Mouse (Mus musculus): ENCODE measurements around the gene Cic.
A peak's percentile ranks its signal among the peaks of the same experiment; 100 is the strongest.

Gene Cic

GRCm38 (mm10) chr7:25267301-25267750 is at the start of gene Cic:
Gene Cic, plus strand, starts transcription at chr7:25267704.
- peak; percentile 100 for DNase-seq

- DNase-seq = peak; percentile 89
These were observed 48.6 kb upstream of the Cic start for GRCm38 (mm10) chr7:25218705-25219415.

GRCm38 (mm10) chr7:25219416-25219750 is 48.1 kb upstream of the Cic start:
- no peak for DNase-seq

GRCm38 (mm10) chr7:25219756-25220456 is 47.6 kb upstream of the Cic start:
- DNase-seq = peak; percentile 96

DNA sequence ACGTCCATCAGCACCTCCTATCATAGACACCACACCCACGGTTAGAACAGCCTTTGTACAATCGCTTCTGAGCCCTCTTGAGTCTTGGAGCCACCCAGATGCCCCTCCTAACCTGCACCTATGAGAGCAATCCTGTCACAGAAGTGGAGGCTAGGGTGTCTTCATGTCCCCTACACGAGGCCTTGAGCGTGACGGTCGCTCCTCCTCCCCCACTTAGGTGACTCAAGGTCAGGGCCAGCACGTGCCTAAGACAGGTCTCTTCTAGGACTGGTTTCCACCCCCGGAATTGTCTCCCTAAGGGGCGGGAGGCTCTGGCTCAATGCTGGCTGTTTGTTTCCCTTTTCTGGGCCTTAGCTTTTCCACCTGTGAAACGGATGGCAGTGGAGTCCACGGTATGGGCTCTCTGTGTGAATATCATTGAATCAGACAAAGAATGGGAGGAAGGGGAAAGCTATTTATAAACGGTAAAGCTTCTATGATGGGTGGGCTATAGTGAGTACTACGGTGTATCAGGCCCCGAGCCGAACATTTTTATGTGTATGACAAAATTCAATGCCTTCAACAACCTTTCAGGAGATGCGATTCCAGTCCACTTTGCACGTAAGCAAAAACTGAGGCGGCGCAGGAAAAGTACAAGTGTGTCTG is 46.9 kb upstream of the Cic start, which contains the start of gene Dedd2:
Gene Dedd2 (minus strand): TSS at position 159 of the 645 bp plus-strand sequence.
- peak; percentile 23 for DNase-seq

DNA sequence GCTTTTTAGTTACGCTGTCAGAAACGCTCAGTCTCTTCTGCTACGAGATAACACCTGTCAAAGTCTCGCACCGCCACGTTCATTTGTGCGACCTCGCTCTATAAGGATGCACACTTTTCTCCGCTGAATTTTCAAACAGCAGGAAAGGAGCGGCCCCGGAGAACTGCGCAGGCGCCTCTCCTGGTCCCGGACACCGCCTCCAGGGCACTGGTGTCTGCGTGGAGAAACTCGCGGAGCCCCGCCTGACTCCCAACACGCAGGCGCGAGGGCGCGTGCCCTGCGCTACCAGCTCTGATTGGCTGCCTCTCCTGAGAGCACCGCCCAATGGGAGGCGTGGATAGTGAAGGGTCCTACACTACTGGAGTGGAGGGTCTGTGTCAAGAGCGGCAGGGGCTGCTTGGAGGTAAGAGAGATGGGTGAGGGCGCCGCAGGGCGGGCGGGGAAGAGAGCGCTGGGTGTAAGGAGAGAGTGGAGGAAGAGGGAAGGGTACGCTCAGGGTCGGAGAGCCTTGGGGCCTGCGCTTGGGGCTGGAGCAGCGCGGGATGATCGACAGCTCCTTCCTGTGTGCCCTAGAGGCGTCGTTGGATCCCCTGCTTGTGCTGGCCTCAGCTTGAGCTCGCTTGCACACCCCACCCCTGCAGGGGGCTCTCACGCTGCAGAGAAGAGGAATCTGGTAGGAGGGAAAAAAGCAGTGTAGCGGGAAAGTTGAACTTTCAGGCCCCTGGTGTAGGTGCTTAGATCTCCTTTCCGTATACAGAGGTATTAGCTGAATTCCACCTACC is 46.2 kb upstream of the Cic start, which contains the start of gene Zfp526:
Gene Zfp526 (plus strand): TSS at position 324 of the 782 bp plus-strand sequence.
- peak; percentile 99 for DNase-seq

- DNase-seq = no peak
These were observed 45.1 kb upstream of the Cic start for GRCm38 (mm10) chr7:25222275-25222967.

- DNase-seq = no peak
These were observed 39.8 kb upstream of the Cic start for GRCm38 (mm10) chr7:25227523-25228300.

DNA sequence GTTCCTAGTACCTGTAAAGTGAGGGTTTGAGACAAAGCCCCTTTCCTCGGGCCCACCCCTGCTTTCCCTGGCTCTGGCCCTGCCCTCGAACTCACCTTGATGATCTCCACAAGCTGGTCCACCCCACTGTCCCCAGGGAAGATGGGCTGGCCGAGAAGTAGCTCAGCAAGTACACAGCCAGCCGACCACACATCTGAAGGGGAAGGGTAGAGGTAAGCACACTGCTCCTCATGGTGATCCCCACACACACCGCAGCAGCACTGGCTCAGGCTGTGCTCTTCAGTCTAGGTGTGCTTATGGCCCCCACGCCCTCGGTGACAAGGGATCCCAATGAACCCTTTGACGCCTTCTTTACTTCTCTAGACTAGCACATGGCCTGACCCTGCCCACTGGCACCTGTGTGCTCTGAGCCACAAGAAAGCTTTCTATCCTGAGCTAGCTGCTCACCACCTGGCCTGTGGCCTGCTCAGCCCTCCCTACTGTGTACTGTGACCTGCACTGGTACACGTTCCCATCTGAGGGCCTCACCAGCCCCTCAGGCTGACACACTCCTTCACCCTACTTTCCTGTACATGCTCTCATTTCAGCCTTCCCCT is 36.7 kb upstream of the Cic start:
- no peak for DNase-seq

- DNase-seq = peak; percentile 12
These were observed 35.3 kb upstream of the Cic start for GRCm38 (mm10) chr7:25232101-25232648.

DNA sequence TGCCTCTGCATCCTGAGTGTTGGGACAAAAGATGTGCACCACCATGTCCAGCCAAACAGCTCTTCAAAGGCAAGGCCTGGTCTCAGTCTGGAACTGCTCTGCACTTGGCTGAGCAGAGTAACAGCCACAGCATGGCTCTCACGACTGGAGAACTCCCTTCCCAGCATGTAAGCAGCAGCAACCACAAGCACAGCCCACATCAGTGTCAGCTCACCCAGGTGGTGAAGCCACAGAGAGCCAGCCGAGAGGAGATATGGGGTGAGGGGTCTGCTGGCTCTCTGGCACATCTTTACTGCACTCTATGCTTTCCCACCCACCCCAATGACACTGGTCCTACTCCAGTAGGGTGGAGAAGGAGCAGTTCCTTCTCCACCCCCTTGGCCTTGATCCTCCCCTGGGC is 34.4 kb upstream of the Cic start:
- DNase-seq = no peak

DNA sequence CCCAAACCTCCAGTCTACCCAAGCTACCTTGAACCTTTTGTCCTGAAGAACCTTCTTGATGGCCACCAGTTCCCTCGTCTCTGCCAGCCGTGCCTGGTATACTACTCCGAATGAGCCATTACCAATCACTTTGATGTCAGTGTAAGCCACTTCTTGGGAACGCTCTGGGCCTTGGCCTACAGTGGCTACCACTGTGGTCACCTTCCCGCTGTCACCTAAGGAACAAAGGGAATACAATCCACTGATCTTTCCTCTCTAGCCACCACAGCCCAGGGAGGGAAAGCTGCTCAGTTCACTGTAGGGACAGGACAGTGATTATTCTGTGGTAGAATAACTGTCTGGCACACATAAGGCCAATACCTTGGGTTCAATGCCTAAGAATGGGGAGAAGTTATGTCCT is 32.0 kb upstream of the Cic start:
- no peak for DNase-seq

- peak; percentile 99 for DNase-seq
These were observed 30.1 kb upstream of the Cic start, which contains the start of gene Gsk3a for GRCm38 (mm10) chr7:25237249-25238014. Gene Gsk3a, minus strand, starts transcription at chr7:25237851.

DNA sequence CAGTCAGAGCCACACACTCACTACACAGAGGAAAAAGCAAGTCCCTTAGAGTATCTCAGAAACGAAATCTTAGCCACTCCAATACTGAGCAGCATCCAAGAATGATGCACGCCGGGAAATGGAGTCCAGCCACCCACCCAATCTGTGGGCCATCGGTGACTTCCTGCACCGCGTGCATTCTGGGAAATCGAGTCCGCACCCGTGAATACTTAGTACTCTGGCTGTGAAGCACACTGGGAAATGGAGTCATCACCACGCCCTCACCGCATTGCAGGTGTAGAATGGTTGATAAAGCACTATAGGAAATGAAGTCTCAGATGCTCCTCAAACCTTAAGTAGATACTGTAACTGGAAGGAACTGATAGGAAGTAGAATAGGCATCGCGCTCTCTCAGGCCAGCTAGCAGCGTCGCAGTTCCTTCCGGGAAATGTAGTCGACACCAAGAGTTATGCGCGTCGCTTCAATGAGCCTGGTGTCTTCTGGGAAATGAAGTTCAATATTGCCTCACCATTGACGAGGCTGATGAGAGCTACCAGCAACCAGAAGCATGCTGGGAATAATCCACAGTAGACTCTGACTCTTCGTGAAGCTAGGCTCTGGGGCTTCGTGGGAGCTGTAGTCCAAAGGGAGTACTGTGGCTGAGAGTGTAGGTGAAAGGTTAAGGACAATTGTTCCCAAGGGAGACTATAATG is 29.3 kb upstream of the Cic start:
- peak; percentile 99 for DNase-seq

DNA sequence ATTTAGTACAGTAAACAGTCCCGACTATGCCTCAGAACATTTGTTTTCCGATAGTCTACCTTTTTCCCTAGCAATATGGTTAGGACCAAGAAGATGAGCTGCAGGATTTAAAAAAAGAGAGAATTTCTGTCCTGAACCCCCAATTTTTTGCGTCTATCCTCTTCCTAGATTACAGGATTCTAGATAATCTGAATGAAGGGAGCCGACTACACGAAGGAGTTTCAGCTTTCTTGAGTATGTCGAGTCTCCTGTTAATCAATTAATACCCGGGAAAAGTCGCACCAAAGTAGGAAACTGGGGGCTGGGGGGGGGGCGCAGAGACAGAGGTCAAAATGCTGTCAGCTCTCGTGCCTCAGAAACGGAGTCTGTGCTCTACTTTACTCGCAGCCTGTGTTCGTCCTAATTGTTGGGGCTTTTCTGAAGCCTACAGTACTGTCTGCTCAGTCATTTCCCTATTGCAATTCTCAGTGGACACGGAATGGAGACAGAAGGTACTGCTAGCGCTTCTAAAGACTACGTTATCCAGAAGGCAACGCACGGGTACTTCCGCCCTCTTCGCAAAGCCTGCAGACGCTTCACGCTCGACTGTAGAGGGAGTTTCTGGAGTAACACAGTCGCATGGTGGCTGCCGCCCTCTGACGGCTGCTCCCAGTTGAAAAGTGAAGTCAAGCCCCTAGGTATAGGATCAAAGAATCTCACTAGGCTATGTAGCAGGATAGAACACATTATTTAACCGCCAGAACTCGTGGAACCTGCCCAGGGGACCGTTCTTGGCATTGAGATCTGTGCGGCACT is 28.5 kb upstream of the Cic start:
- DNase-seq = peak; percentile 96

DNA sequence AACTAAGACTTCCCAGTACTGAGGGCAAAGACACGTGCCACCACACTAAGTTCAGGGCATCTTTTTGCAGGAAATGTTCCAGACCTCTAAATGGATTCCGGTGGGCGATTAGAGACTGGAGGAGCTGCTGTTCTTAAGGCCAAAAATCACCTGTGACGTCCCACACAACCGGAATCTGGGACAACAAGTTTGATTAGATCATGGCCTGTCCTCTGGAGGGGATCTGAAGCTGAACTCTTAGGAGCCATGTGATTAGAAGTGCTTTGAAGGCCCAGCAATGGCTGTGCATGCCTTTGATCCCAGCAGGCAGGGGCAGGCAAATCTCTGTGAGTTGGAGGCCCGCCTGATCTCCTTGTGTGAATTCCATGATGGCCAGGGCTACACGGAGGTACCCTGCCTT is 26.9 kb upstream of the Cic start:
- no peak for DNase-seq

GRCm38 (mm10) chr7:25241062-25241461 is 26.4 kb upstream of the Cic start:
- peak; percentile 82 for DNase-seq

GRCm38 (mm10) chr7:25243361-25243760 is 24.1 kb upstream of the Cic start:
- DNase-seq = no peak
